7 mouse cellular contexts compared by ENCODE assay signal in the genomic region with DNA sequence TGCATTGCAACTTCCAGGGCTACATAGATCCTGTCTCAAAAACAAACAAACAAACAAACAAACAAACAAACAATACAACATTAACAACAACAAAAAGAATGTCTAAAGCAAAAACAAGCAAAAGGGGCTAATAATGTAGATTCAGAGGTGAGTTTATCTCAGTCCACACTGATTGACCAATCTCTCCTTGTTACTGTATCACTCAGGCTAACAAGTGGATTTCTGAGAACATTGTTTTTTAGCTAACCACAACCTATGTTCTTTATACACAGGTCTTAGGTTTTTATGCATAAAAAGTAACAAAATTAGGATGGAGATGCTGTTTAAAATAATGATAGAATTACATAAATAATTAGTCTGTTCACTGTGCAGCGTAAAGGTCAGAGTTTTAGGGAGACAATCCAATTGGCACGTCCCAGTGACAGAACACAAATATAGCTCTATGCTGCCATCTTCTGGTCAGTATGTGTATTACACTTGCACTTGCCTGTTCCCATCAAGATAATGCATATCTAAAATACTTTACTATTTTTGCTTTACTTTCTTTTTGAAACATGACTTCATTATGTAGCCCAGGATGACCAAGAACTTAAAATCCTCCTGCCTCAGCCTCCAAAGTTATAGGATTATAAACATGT. TPM values are rescaled to one million over a fixed set of nuclear protein-coding genes. Genes with fewer than 3 reads are reported as not detected.
A peak's percentile ranks its signal among the peaks of the same experiment; 100 is the strongest.
DNase-seq lines count a peak whose midpoint lies in the region; ATAC-seq lines count a peak whose summit lies in the region.

No protein-coding gene starts in this region.

- no peaks in the 10 kb centered on the region for H3K27me3 ChIP-seq in liver, embryonic 11.5 days (replicated peaks; ENCODE audit: control insufficient read depth, insufficient read depth, low read length)
- no peaks in the 10 kb centered on the region for H3K27me3 ChIP-seq in forebrain, embryonic 13.5 days

- H3K4me3 ChIP-seq in liver, embryonic 11.5 days (ENCODE audit: low read depth, low read length), result no peak overlapping the region
- H3K4me3 ChIP-seq in forebrain, embryonic 13.5 days, result no peak overlapping the region

- H3K27ac ChIP-seq in liver, embryonic 11.5 days (ENCODE audit: low read depth, low read length), result no peak overlapping the region
- no peak overlapping the region for H3K27ac ChIP-seq in forebrain, embryonic 13.5 days

- H3K36me3 ChIP-seq in liver, embryonic 11.5 days (ENCODE audit: control insufficient read depth, insufficient read depth, low read length), result no peaks in the 10 kb centered on the region
- H3K36me3 ChIP-seq in forebrain, embryonic 13.5 days (ENCODE audit: poor library complexity, severe bottlenecking), result no peaks in the 10 kb centered on the region

- no peak for ATAC-seq in liver, embryonic 11.5 days (replicated peaks; ENCODE audit: low FRiP score)
- peak; percentile 75 for ATAC-seq in forebrain, embryonic 13.5 days

- intact Hi-C loops in left cerebral cortex, postnatal 14 days (cut with DNase I), result loop anchor here (2.0 to 10.0 kb wide), 3 partner anchors 122 to 502 kb away; a partner anchor contains a TSS

- H3K9me3 ChIP-seq in liver, embryonic 11.5 days (ENCODE audit: control insufficient read depth, low read length), result no peaks in the 10 kb centered on the region
- H3K9me3 ChIP-seq in forebrain, embryonic 13.5 days (replicated peaks), result no peaks in the 10 kb centered on the region

- H3K4me2 ChIP-seq in liver, embryonic 11.5 days, result no peak overlapping the region
- H3K4me2 ChIP-seq in forebrain, embryonic 13.5 days, result no peak overlapping the region

- WGBS in liver, embryonic 11.5 days, result 14% methylated on average over 2 of the region's 2 CpGs
- 1% methylated on average over 2 of the region's 2 CpGs for WGBS in forebrain, embryonic 13.5 days

- DNase-seq in liver (peak; percentile 32), ES-CJ7 (ENCODE audit: low read depth, low spot score) (peak; percentile 64)
- no peak for DNase-seq in liver, embryonic 11.5 days (ENCODE audit: low spot score)
- peak; percentile 65 for DNase-seq in adrenal gland, postnatal 14 days
- peak; percentile 67 to 78 for DNase-seq in left cerebral cortex, postnatal 14 days (ENCODE audit: low spot score in 2 of 2)
- peak; percentile 34 for DNase-seq in retina, postnatal 7 days (ENCODE audit: low read depth, low spot score)

- H3K9ac ChIP-seq in liver, embryonic 11.5 days (ENCODE audit: low read depth, low read length), result no peak overlapping the region
- no peak overlapping the region for H3K9ac ChIP-seq in forebrain, embryonic 13.5 days

- 0 out of 2 replicates have a peak, but pooled peaks cover 2% of the 10 kb centered on the region for H3K4me1 ChIP-seq in liver, embryonic 11.5 days (replicated peaks; ENCODE audit: control insufficient read depth, insufficient read depth, low read length)
- no peaks in the 10 kb centered on the region for H3K4me1 ChIP-seq in forebrain, embryonic 13.5 days

RNA-seq across cellular contexts. Expression of a gene that starts 20.8 kb away (rescaled TPM):
- polyA plus RNA-seq in liver, embryonic 11.5 days (2014; fragmentation: Nextera tagmentation; extraction: Ambion mirVana), result 101 and 106 TPM in 2 replicates
- 73.9 and 82.1 TPM in 2 replicates for total RNA-seq in adrenal gland, postnatal 14 days (2021)
- polyA plus RNA-seq in forebrain, embryonic 13.5 days (2015; fragmentation: Nextera tagmentation; extraction: Ambion mirVana), result 74.2 and 84.3 TPM in 2 replicates
- total RNA-seq in left cerebral cortex, postnatal 14 days (2021), result 100 to 1,000 TPM in 1 of 2 experiments, 10 to 100 TPM in 1; 97.5 to 105 TPM
